Mouse (Mus musculus) lung, adult 18-20 months (tissue): ENCODE measurements around the gene Pak2.
A peak's percentile ranks its signal among the peaks of the same experiment; 100 is the strongest.
"Not testable (repeated sequence)": the region's sequence is repeated elsewhere in the genome, so short reads cannot be mapped to it uniquely, and the experiment has no call there.

Source experiments
- DNase-seq, 2 experiments: peaks; one replicate each; pipeline ENCODE4 v3.0.0; 2022; ENCODE audit warnings: mixed read lengths in 2 of 2

The Pak2 gene

GRCm38 (mm10) chr16:32078991-32079511, at the start of gene Pak2:
Gene Pak2, minus strand, starts transcription at chr16:32079342.
- peak; percentile 89 to 92 for DNase-seq

- DNase-seq, result peak in 1 of 2 experiments; percentile 21
Observed at GRCm38 (mm10) chr16:32127046-32127445, 47.9 kb upstream of the Pak2 start.

- DNase-seq, result no peak
Observed at GRCm38 (mm10) chr16:32125364-32125763, 46.2 kb upstream of the Pak2 start.

- peak; percentile 42 to 68 for DNase-seq
Observed at GRCm38 (mm10) chr16:32124444-32125335, 45.5 kb upstream of the Pak2 start.

GRCm38 (mm10) chr16:32124020-32124419, 44.9 kb upstream of the Pak2 start:
- no peak for DNase-seq

GRCm38 (mm10) chr16:32120454-32120853, 41.3 kb upstream of the Pak2 start:
- DNase-seq, result no peak

- no peak for DNase-seq
Observed at GRCm38 (mm10) chr16:32116186-32116585, 37.0 kb upstream of the Pak2 start.

GRCm38 (mm10) chr16:32115781-32116180, 36.6 kb upstream of the Pak2 start:
- DNase-seq, result no peak

GRCm38 (mm10) chr16:32114968-32115695, 36.0 kb upstream of the Pak2 start:
- peak; percentile 79 to 81 for DNase-seq

- no peak for DNase-seq
Observed at GRCm38 (mm10) chr16:32114406-32114805, 35.3 kb upstream of the Pak2 start.

- DNase-seq, result peak; percentile 83 to 85
Observed at GRCm38 (mm10) chr16:32113541-32114218, 34.5 kb upstream of the Pak2 start.

- DNase-seq, result no peak
Observed at GRCm38 (mm10) chr16:32110951-32111699, 32.0 kb upstream of the Pak2 start.

GRCm38 (mm10) chr16:32108578-32108977, 29.4 kb upstream of the Pak2 start:
- DNase-seq, result no peak

- no peak for DNase-seq
Observed at GRCm38 (mm10) chr16:32108170-32108569, 29.0 kb upstream of the Pak2 start.

GRCm38 (mm10) chr16:32107342-32108045, 28.4 kb upstream of the Pak2 start:
- no peak for DNase-seq

GRCm38 (mm10) chr16:32105698-32106097, 26.6 kb upstream of the Pak2 start:
- DNase-seq, result no peak

- no peak for DNase-seq
Observed at GRCm38 (mm10) chr16:32102295-32102694, 23.2 kb upstream of the Pak2 start.

GRCm38 (mm10) chr16:32099638-32100150, 20.6 kb upstream of the Pak2 start, which contains the start of the genes Pigx and Cep19:
Gene Pigx, minus strand, starts transcription at chr16:32099740.
Gene Cep19, plus strand, starts transcription at chr16:32099800.
- peak; percentile 88 to 92 for DNase-seq

- DNase-seq, result no peak
Observed at GRCm38 (mm10) chr16:32098897-32099637, 19.9 kb upstream of the Pak2 start.

- DNase-seq, result not testable (repeated sequence)
Observed at GRCm38 (mm10) chr16:32097757-32098156, 18.6 kb upstream of the Pak2 start.
